Mouse (Mus musculus): ENCODE results near the gene Rab3il1. TPM values are rescaled to one million over a fixed set of nuclear protein-coding genes. Genes with fewer than 3 reads are reported as not detected.

The Rab3il1 gene
- polyA plus RNA-seq, 1 experiment, result 4.5 TPM

- peaks cover 92% of the 10 kb centered on the region for H3K36me3 ChIP-seq (ENCODE audit: control insufficient read depth, insufficient read depth)
- no peaks in the 10 kb centered on the region for H3K27me3 ChIP-seq (ENCODE audit: control insufficient read depth, insufficient read depth, insufficient read length)
- TF ChIP-seq MAX (IDR thresholded peaks at IDR 0.05) (no peak), MYOG (IDR thresholded peaks at IDR 0.05; ENCODE audit: control insufficient read depth, extremely low read depth, insufficient read length) (no peak), USF1 (IDR thresholded peaks at IDR 0.05; ENCODE audit: low read depth) (no peak), FOSL1 (IDR thresholded peaks at IDR 0.05; ENCODE audit: insufficient read depth, low read length, poor library complexity, severe bottlenecking) (no peak), CTCF (IDR thresholded peaks at IDR 0.05; ENCODE audit: control insufficient read depth, insufficient read depth, insufficient read length) (no peak), CEBPB (IDR thresholded peaks at IDR 0.05; ENCODE audit: low read depth) (no peak), MYOD1 (IDR thresholded peaks at IDR 0.05; ENCODE audit: control insufficient read depth, insufficient read length, low read depth) (no peak)
- no peak overlapping the region for H3ac ChIP-seq (ENCODE audit: control insufficient read depth, insufficient read length, low read depth)
- no peaks in the 10 kb centered on the region for H3K79me3 ChIP-seq (ENCODE audit: low read depth)
- H3K4me3 ChIP-seq (ENCODE audit: insufficient read depth, poor library complexity, severe bottlenecking), result no peak overlapping the region
- H3K79me2 ChIP-seq (ENCODE audit: control insufficient read depth, insufficient read depth), result peaks cover 7% of the 10 kb centered on the region
These were observed 56.2 kb downstream of the Rab3il1 start for GRCm38 (mm10) chr19:10057486-10058351.

DNA sequence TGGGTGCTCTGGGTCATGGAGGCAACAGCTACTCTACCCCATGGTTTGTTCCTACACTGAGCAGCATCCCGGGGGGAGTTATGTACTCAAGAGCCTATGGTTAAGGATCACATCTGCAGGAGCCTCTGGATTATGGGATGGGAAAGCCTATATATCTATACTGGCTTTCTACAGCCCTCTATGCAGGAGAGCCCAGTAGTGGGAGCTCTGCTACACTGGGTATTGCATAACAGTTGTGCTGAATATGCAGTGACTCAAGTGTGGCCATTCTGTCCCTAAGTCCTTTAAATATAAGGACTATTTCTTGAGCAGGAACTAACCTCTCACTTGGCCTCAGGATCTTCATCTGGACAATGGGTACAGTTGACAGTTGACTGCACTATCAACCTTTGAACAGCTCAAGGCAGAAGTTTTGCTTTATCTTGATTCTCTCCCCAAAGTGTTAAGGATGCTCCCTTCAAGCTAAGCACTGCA is 56.9 kb downstream of the Rab3il1 start:
- Histone ChIP-seq H3K27me3 (ENCODE audit: control insufficient read depth, insufficient read depth, insufficient read length) (no peaks in the 10 kb centered on the region), H3K36me3 (ENCODE audit: control insufficient read depth, insufficient read depth) (peaks cover 86% of the 10 kb centered on the region)
- TF ChIP-seq MAX (IDR thresholded peaks at IDR 0.05) (no peak), CTCF (IDR thresholded peaks at IDR 0.05; ENCODE audit: control insufficient read depth, insufficient read depth, insufficient read length) (no peak), MYOG (IDR thresholded peaks at IDR 0.05; ENCODE audit: control insufficient read depth, extremely low read depth, insufficient read length) (no peak), USF1 (IDR thresholded peaks at IDR 0.05; ENCODE audit: low read depth) (no peak), FOSL1 (IDR thresholded peaks at IDR 0.05; ENCODE audit: insufficient read depth, low read length, poor library complexity, severe bottlenecking) (no peak), MYOD1 (IDR thresholded peaks at IDR 0.05; ENCODE audit: control insufficient read depth, insufficient read length, low read depth) (no peak), CEBPB (IDR thresholded peaks at IDR 0.05; ENCODE audit: low read depth) (peak; percentile 52)

GRCm38 (mm10) chr19:10058876-10059427 is 57.5 kb downstream of the Rab3il1 start:
- H3K36me3 ChIP-seq (ENCODE audit: control insufficient read depth, insufficient read depth), result peaks cover 80% of the 10 kb centered on the region
- H3K79me2 ChIP-seq (ENCODE audit: control insufficient read depth, insufficient read depth), result no peaks in the 10 kb centered on the region
- H3K79me3 ChIP-seq (ENCODE audit: low read depth), result no peaks in the 10 kb centered on the region
- no peak overlapping the region for H3ac ChIP-seq (ENCODE audit: control insufficient read depth, insufficient read length, low read depth)
- TF ChIP-seq CEBPB (IDR thresholded peaks at IDR 0.05; ENCODE audit: low read depth), result no peak
- TF ChIP-seq CTCF (IDR thresholded peaks at IDR 0.05; ENCODE audit: control insufficient read depth, insufficient read depth, insufficient read length), result no peak
- TF ChIP-seq MYOG (IDR thresholded peaks at IDR 0.05; ENCODE audit: control insufficient read depth, extremely low read depth, insufficient read length), result no peak
- TF ChIP-seq MAX (IDR thresholded peaks at IDR 0.05), result no peak
- TF ChIP-seq FOSL1 (IDR thresholded peaks at IDR 0.05; ENCODE audit: insufficient read depth, low read length, poor library complexity, severe bottlenecking), result no peak
- no peak for TF ChIP-seq MYOD1 (IDR thresholded peaks at IDR 0.05; ENCODE audit: control insufficient read depth, insufficient read length, low read depth)
- no peak overlapping the region for H3K4me3 ChIP-seq (ENCODE audit: insufficient read depth, poor library complexity, severe bottlenecking)
- no peaks in the 10 kb centered on the region for H3K27me3 ChIP-seq (ENCODE audit: control insufficient read depth, insufficient read depth, insufficient read length)

More for the DNA sequence above, 56.9 kb downstream of the Rab3il1 start:
- Histone ChIP-seq H3K4me3 (ENCODE audit: insufficient read depth, poor library complexity, severe bottlenecking) (no peak overlapping the region), H3ac (ENCODE audit: control insufficient read depth, insufficient read length, low read depth) (no peak overlapping the region), H3K79me3 (ENCODE audit: low read depth) (no peaks in the 10 kb centered on the region), H3K79me2 (ENCODE audit: control insufficient read depth, insufficient read depth) (peaks cover 4% of the 10 kb centered on the region)

GRCm38 (mm10) chr19:10059911-10060567 is 58.6 kb downstream of the Rab3il1 start:
- Histone ChIP-seq H3ac (ENCODE audit: control insufficient read depth, insufficient read length, low read depth) (no peak overlapping the region), H3K79me3 (ENCODE audit: low read depth) (no peaks in the 10 kb centered on the region), H3K27me3 (ENCODE audit: control insufficient read depth, insufficient read depth, insufficient read length) (no peaks in the 10 kb centered on the region), H3K4me3 (ENCODE audit: insufficient read depth, poor library complexity, severe bottlenecking) (no peak overlapping the region), H3K79me2 (ENCODE audit: control insufficient read depth, insufficient read depth) (no peaks in the 10 kb centered on the region), H3K36me3 (ENCODE audit: control insufficient read depth, insufficient read depth) (peaks cover 72% of the 10 kb centered on the region)
- TF ChIP-seq CEBPB (IDR thresholded peaks at IDR 0.05; ENCODE audit: low read depth) (peak; percentile 26), MAX (IDR thresholded peaks at IDR 0.05) (no peak), CTCF (IDR thresholded peaks at IDR 0.05; ENCODE audit: control insufficient read depth, insufficient read depth, insufficient read length) (peak; percentile 70)

DNA sequence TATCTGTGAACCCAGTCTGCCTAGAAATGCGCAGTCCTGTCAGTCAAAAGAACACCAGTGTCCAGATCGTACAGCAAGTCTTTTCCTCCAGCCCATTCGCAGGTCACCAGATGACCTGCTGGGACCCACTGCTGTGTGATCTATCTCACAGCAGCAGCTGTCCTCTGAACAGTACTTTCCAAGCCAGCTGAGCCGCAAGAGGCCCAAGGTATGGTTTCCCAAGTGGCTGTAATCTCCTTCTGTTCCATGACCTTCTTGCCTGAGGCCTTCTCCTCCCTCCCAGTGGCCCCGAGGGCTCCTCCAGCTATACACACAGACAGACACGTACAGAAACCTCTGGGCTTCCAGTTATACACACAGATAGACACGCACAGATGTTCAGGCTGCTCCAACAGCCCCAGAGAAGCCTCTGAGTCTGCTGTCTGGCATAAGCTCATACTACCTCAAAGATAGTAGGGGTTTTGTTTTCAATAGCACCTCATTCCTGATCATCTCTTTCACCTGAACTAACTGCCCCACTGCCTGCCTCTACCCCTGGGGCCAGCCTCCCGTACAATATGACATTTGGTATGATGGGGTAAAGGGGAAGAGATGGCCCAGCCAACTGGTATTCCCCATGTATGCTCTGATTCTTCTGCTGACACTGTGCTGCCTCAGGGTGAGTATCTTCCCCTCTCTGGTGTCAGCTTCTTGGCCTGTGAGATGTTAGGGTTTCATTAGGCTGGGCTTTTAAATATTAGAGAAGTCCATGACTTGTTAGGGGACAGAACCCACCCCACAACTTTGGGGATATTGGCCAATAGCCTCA is 59.5 kb downstream of the Rab3il1 start:
- Histone ChIP-seq H3K4me3 (ENCODE audit: insufficient read depth, poor library complexity, severe bottlenecking) (no peak overlapping the region), H3K27me3 (ENCODE audit: control insufficient read depth, insufficient read depth, insufficient read length) (no peaks in the 10 kb centered on the region), H3K36me3 (ENCODE audit: control insufficient read depth, insufficient read depth) (peaks cover 65% of the 10 kb centered on the region), H3K79me3 (ENCODE audit: low read depth) (no peaks in the 10 kb centered on the region), H3ac (ENCODE audit: control insufficient read depth, insufficient read length, low read depth) (no peak overlapping the region), H3K79me2 (ENCODE audit: control insufficient read depth, insufficient read depth) (no peaks in the 10 kb centered on the region)
- TF ChIP-seq CEBPB (IDR thresholded peaks at IDR 0.05; ENCODE audit: low read depth), result no peak
- TF ChIP-seq CTCF (IDR thresholded peaks at IDR 0.05; ENCODE audit: control insufficient read depth, insufficient read depth, insufficient read length), result no peak
- TF ChIP-seq USF1 (IDR thresholded peaks at IDR 0.05; ENCODE audit: low read depth), result no peak
- no peak for TF ChIP-seq FOSL1 (IDR thresholded peaks at IDR 0.05; ENCODE audit: insufficient read depth, low read length, poor library complexity, severe bottlenecking)
- no peak for TF ChIP-seq MYOD1 (IDR thresholded peaks at IDR 0.05; ENCODE audit: control insufficient read depth, insufficient read length, low read depth)
- no peak for TF ChIP-seq MAX (IDR thresholded peaks at IDR 0.05)
- no peak for TF ChIP-seq MYOG (IDR thresholded peaks at IDR 0.05; ENCODE audit: control insufficient read depth, extremely low read depth, insufficient read length)

Data from C2C12 (cell line).